Mouse (Mus musculus) megakaryocyte progenitor cell, adult 5-6 weeks (primary cell): ENCODE measurements around the gene Copz1. TPM values are rescaled to one million over a fixed set of nuclear protein-coding genes. Genes with fewer than 3 reads are reported as not detected.
"Not testable (repeated sequence)": the region's sequence is repeated elsewhere in the genome, so short reads cannot be mapped to it uniquely, and the experiment has no call there.

Source experiments
- ATAC-seq: replicated peaks from 2 replicates; pipeline ENCODE4 v1.8.0; 2016; ENCODE audit warnings: mild to moderate bottlenecking, moderate TSS enrichment, inconsistent platforms; ENCODE audit not compliant: poor library complexity
- total RNA-seq, 2 experiments: library from RNA; stranded (forward) in 1 of 2; stranded (reverse) in 1 of 2; fragments of 157-497, 149-512 nt in 1 of 2; fragments of 200-1000 nt in 1 of 2; gene quantifications; 2 replicates each; pipeline versions ENCODE4 v1.2.3 to v1.2.4; 2015 to 2017

Gene Copz1
- total RNA-seq (2015) (245 and 256 TPM in 2 replicates), total RNA-seq (2017) (75.9 and 91.4 TPM in 2 replicates)

DNA sequence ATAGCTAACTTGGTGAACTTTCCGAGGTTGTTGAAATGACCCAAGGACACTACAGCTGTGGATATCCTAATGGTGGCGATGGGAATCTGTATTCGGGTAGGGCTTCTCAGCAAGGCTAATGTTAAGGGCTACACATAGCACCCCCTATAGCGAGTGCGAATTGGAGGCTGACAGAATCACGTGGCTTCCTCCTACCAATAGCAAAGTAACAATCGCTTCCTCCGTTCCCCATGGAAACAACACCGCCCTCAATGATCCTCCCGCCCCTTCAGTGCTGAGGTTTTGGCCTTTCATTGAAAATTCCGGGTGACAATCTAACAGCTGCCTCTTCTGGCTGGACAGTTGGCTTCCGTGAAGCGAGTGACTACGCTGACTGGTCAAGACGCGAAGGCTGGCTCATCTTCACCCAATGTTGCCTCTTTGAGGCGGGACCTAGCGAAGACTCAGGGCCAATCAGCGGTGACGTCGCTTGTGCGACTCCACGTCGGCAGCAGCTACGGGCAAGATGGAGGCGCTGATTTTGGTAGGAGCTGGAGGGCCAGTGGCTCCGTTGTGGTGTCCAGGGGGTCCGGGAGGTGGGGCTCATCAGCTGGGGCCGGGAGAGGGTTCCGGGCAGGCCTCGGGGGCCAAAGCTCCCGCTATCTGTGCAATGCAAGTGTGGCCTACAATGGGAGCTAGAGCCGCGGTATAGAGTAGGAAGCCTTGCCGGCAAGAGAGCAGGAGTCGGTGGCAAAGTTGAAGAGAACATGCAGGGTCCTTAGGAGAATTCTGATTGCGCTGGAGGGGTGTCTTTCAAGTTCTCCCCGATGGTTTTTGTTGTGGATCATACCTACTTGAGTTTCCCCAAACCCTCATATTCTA is at the start of gene Copz1:
Gene Copz1, plus strand, starts transcription at position 296 of the 861 bp plus-strand sequence.
- peak; percentile 93 for ATAC-seq

DNA sequence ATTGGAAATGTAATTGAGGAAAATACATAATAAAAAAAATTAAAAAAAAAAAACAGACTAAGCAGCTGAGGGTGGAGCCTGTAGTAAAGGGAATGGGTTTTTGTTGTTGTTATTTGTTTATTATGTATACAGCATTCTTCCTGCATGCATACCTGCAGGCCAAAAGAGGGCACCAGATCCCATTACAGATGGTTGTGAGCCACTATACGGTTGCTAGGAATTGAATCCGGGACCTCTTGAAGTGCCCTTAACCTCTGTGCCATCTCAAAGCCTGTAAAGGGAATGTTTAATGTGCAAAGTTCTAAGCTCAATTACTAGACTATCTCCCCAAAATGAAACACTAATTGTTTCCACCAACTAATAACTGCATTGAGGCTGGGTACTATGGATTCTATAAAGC is 48.4 kb upstream of the Copz1 start:
- no peak for ATAC-seq

DNA sequence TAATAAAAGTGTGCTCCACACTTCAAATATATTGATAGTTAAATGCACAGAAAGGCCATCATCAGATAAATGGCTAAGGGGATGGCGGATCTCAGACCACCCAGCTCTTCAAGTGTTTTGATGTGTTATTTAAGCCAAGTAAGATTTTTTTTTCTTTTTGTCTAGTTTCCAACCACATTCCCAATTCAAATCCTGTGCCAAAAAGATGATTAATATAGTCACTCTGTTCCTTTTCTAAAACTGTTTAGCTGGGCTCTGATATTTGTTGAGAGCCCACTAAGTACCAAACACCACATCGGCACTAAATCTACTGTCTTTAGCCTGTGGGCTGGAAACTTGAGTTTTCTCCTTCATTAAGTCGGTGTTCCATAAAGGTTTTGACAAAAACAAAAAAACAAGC is 45.5 kb upstream of the Copz1 start:
- ATAC-seq: no peak

DNA sequence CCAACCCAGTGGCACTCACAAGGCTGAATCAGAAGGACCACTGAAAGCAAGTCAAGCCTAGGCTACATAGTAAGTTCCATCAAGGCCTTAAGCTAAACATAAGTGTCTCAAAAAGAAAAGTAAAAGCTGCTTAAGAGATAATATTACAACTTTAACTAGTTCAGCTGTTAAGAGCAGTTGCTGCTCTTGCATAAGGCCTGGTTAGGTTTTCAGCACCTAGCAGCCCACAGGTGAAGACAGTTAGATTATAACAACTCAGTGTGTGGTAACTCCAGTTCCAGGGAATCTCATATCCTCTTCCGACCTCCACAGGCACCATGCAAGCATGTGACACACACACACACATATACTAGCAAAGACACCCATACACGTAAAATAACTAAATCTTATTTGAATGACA is 44.9 kb upstream of the Copz1 start:
- ATAC-seq: no peak

DNA sequence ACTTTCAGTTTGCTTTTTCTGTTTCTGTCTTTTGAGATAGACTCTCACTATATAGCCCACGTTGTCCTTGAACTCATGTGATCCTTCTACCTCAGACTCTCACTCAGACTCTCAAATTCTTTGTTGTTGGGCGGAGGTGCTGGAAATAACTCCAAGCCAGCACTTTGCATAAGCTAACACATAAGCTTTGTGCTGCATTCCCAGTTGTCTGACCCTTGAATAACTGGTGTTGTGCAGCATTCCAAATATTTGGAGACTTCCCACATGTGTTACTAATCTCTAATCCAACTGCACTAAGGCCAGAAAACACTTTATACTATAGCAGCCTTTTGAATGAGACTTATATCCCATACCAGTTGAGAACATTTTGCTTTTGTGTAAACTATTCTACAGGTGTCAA is 43.6 kb upstream of the Copz1 start:
- no peak for ATAC-seq

DNA sequence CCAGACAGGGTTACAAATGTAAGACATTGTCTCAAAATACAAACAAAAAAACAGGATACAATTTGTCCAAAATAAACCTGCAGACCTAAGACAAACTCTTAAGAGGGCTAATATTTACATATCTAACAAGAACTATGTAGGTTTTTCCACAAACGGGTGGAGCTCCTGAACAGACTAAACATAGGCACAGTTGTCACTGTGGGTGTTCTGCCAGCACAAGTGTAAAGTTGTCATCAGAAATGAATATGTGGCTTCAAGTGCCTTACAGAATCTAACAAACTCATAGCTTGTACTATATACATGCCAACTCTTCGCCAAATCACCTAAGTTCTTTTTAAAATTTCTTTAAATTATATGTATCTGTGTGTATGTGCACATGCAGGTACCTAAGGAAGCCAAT is 39.4 kb upstream of the Copz1 start:
- no peak for ATAC-seq

DNA sequence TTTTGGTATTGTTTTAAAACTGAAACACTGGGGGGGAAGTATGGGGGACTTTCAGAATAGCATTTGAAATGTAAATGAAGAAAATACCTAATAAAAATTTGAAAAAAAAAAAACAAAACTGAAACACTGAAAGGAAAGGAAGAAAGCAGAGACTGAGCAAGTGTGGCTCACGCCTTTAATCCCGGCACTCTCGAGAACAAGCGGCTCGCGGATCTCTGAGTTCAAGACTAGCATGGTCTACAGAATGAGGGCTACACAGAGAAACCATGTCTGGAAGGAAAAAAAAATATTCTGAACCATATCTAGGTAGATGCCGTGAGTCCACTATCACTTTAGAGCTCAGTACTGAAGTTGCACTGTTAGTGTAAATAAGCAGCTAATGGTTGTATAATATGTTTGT is 35.2 kb upstream of the Copz1 start:
- ATAC-seq: no peak

DNA sequence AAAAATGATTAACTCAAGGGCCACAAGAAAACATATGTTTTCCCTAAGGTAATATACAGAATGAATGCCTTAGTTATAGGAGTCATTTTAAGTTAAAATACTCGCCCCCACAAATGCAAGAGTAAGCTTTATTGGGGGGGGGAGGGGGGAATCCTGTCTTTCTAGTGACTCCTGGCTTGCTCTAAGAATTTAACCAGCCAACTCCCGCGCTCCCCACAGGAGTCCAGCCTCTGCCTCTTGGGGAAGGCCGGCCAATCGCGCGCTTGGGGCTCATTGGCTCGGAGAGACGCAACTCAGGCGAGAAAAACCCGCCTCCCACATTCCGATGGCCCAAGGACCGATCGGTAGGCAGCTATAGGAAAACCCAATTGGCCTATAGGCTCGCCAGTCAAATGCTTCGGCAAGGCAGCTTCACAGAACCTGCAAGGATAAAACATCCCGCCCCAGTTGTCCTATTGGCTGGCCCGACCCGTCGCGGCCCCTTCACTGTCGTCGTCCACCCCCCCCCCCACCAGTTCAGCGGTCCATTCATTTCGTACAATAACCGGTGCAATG is 33.3 kb upstream of the Copz1 start:
- peak; percentile 66 for ATAC-seq

DNA sequence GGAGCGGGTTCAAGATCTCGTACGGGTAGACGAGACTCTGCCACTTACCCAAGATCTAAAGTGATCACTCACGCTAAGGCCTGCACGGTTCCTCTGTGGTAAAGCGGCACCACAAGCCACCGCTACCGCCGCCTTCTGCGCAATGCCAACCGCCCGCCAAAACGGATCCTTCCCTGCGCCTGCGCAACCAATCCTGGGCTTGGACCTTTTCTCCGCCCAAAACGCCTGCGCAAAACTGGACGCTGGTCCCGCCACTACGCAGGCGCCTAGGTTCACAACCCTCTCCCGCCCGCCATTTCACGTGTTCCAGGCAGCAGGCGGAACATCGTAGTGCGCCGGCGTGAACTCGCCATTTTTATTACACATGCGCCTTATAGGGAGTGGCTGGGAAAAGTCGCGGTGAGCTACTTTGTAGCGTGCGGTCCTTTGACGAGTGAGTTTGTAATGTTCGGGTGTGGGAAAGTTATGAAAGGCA is 32.8 kb upstream of the Copz1 start, which contains the start of gene Cbx5:
Gene Cbx5, minus strand, starts transcription at position 132 of the 475 bp plus-strand sequence.
- ATAC-seq: peak; percentile 62

DNA sequence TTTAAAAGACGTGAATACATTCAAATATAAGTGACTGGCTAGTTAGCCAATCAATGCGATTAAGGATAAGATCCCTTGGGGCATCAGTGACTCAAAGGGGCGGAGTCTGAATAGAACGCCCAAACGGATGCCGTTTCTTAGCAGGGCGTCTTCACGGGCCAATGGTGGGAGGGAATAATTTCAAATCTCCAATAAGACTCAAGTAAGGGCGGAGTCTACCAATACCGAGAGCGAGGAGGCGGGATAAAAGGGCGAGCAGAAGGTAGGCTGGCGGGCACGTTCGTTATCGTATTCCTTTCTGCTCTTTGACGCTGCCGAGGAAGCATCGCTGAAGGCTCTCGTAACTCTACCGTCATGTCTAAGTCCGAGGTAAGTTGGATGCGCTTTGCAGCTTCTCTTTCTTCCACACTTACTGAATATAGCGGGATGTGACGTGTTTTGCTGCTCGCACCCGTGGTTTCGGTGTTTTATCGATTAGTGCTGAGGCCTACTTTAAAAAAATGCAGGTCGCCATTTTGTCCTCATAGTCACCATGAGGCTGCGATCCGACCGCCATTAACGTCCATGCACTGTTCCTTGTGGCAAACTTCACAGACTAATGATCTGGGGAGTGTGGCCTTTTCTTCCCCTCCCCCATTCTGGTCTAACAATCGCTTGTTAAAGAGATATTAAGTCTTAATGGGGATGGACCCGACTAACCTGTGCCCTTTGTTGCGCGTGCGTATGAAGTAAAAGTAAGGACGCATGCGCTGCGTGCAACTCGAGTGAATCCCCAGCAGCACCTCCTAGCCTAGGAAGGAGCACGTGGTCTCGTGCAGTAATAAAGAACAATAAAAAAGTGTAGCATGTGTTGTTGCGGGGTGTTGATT is 32.1 kb upstream of the Copz1 start, which contains the start of gene Hnrnpa1:
Gene Hnrnpa1, plus strand, starts transcription at position 273 of the 869 bp plus-strand sequence.
- peak; percentile 74 for ATAC-seq

DNA sequence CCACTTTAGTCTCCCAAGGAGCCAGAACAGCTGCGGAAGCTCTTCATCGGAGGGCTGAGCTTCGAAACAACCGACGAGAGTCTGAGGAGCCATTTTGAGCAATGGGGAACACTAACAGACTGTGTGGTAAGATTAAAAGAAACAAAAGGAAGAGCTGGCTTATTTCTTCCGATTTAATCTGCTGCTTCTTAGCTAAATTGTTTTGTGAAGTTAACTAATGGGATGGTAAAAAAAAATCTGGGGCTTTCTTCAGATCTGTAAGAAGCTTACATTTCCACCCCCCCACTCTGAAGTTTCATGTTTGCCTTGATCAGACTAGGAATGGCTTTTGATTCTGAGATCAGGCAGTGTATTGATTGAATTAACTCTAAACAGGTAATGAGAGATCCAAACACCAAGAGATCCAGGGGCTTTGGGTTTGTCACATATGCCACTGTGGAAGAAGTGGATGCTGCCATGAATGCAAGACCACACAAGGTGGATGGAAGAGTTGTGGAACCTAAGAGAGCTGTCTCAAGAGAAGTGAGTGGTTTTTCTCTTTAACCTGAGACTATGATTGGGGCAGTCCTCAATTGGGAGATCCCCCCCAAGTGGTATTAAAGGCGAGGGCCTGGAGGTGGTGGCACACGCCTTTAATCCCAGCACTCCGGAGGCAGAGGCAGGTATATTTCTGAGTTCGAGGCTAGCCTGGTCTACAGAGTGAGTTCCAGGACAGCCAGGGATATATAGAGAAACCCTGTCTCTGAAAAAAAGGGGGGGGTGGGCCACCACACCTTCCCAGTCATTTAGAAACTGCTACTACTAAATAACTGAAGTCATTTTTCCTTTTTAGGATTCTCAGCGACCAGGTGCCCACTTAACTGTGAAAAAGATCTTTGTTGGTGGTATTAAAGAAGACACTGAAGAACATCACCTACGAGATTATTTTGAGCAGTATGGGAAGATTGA is 31.2 kb upstream of the Copz1 start:
- not testable (repeated sequence) for ATAC-seq

DNA sequence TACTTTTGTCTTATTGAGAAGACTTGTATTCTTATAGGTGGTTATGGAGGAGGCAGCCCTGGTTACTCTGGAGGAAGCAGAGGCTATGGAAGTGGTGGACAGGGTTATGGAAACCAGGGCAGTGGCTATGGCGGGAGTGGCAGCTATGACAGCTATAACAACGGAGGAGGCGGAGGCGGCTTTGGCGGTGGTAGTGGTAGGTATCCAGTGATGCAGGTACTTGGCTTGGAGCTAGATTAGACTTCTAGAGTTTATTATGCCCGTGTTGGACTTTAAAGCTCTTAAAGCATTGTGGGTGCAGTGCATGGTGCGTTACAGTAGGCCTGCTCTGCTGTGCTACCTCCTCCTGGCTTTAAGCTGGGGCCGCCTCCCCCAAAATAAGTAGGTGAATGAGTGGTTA is 29.6 kb upstream of the Copz1 start:
- ATAC-seq: no peak

DNA sequence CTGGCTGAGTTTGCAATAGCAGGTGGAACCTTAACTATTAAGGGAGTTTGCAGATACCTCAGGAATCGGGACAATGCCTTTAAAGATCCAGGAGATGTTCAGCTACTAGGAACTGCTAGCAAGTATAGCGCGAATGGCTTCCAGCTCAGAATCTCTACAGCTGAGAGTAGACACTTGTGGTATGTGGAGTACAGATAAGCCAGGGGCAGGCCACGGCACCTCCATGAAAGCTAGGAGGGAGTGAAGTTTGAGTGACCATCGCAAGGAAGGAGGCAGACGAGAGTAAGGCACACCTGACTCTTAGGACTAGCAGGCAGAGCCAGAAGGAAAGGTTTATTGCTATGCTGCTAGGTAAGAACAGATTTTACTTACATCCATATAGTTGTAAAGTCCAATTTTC is 26.9 kb upstream of the Copz1 start:
- ATAC-seq: no peak

DNA sequence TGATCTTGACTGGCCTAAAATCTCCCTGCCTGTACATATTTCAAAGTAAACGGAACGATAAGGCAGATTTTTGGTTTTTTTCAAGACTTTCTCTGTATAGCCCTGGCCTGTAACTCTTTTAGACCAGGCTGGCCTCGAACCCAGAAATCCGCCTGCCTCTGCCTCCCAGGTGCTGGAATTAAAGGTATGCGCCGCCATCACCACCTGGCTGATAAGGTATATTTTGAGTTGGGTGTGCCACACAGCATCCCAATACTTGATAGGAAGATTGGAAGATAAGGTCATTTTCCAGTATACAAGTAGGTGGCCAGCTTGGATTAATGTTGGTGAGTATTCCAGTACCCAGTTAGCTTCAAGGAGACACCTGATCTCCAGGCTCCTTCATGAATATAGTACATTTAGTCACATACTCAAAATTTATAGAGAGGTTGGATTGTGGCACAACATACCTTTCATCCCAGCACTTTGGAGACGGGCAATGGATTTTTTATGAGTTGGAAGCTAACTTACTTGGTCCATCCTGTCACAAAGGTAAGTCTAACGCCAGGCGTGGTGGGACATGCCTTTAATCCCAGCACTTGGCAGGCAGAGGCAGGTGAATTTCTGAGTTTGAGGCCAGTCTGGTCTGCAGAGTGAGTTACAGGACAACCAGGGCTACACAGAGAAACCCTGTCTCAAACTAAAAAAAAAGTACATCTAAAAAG is 25.3 kb upstream of the Copz1 start:
- ATAC-seq: no peak

DNA sequence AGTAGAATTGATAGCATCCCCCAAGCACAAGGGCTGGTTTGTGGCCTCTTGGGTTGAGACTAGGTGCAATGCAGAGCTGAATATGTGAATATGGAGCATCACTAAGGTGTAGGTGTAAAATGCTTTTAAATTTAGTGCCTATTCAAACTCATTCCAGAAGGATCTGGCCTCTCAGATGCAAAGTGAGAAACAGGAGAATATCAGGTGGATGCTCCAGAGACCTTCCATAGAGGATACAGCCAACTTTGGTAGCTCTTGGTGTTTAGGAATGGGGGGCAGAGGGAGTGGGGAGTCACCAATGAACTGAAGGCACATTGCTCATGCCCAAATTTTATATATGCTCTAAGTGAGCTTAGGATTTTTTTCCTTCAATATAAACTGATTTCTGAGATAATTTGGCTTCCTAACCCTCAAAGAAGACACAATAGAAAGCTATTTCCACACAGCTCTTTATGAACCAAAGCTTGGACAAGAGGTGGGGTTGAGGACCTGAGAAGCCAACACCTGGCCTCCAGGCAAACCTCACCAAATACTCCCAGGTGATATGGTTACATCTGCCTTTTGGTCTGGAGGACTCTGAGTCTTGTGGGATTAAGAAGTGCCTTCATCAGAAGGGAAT is 24.6 kb upstream of the Copz1 start:
- ATAC-seq: no peak

DNA sequence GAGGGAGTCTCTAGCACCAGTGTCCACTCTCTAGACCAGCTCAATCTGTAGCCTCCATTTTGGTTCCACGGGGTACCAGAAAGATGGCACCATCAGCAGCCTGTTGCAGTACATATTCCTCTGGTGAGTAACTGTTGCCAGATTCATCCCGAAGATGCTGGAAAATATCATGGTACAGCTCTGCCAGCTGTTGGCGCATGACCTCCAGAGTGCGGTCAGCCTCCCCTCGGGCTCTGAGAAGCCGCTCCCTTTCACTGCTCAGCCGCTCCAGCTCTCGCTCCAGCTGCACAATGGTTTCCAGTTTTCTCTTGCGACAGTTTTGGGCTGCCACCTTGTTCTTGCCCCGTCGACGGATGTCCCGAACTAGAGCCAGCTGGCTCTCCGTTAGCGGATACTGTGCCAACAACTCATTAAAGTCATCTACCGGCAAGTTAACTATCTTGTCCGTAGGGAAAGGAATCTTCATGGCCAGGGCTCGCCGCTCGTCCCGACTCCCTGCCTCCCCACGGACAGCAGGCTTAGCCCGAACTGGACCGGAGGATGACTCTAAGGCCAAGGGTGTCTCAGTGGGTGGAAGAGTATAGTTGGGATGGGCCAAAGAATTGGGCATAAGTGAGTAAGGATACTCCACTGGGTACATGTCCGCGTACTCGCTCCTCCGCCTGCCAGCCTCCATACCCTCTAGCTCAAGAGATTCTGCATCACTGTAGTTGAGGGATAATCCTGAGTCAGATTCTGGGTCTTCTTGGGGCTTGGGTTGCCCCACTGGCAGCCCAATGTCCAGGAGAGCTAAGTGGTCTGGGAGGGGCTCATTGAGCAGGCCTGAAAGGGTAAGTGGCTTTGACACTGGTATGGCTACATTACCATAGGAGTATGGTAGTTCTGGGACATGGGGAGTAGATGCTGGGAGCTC is 23.9 kb upstream of the Copz1 start:
- no peak for ATAC-seq

DNA sequence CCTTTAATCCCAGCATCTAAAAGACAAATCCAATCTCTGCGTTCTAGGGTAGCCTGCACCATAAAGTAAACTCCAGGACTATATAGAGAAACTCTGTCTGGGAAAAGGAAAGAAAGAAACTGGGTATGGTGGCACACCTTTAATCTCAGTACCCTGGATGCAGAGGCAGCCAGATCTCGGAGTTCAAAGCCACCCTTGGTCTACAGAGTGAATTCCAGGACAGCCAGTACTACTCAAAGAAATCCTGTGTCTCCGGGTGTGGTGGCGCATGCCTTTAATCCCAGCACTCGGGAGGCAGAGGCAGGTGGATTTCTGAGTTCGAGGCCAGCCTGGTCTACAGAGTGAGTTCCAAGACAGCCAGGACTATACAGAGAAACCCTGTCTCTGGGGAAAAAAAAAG is 23.0 kb upstream of the Copz1 start:
- not testable (repeated sequence) for ATAC-seq

DNA sequence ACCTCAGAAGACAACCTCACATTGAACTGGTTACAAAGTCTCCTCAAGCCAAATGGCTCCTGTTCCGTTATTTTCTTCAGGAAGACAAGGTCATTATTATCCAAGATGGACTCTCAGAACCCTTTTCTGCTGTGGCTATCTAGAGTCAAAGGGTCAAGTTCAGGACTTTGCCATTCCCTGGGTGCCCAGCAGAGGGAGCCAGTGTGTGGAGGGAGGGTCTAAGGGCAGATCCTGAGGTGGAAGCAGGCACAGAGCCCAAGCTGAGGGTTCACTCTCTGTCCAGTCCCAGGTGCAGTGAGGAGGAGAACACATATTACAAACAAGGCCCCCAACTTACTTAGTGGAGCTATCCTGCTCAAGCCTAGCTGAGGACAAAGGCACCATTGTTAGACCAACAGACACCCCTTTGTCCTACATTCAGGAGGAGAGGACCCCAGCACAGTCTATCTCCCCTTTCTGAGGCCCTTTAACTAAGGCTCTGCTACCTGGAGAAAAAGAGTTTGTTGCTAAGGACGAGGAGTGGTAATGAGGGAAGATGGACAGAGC is 22.2 kb upstream of the Copz1 start:
- peak; percentile 45 for ATAC-seq
